Mouse (Mus musculus) ES-E14 (cell line): ENCODE measurements around the gene Abca2. TPM values are rescaled to one million over a fixed set of nuclear protein-coding genes. Genes with fewer than 3 reads are reported as not detected.

ENCODE experiments used
- DNase-seq: peaks from one replicate; pipeline ENCODE4 v3.0.0-alpha.2; 2013; ENCODE audit warnings: low read depth, low spot score
- H3K27ac ChIP-seq: 2 replicates; pipeline ENCODE4 v1.5.1; 2012; ENCODE audit warnings: low read depth, mild to moderate bottlenecking, low read length, moderate library complexity, mixed read lengths; ENCODE audit not compliant: poor library complexity, insufficient read depth, severe bottlenecking
- H3K36me3 ChIP-seq: 2 replicates; pipeline ENCODE4 v1.6.1; 2012; ENCODE audit warnings: mild to moderate bottlenecking, low read length, moderate library complexity, mixed read lengths; ENCODE audit not compliant: control insufficient read depth, poor library complexity, insufficient read depth, severe bottlenecking
- H3K4me1 ChIP-seq, 2 experiments: fragments of 150-350 bp in 1 of 2; sonication (generic) in 1 of 2; 2 replicates each; pipeline ENCODE4 v1.6.1; 2012; ENCODE audit warnings: low read length in 2 of 2, mild to moderate bottlenecking in 1 of 2, mixed read lengths in 1 of 2; ENCODE audit not compliant: control insufficient read depth in 2 of 2, insufficient read depth in 2 of 2, poor library complexity in 1 of 2
- H3K4me3 ChIP-seq, 2 experiments: fragments of 150-350 bp in 1 of 2; sonication (generic) in 1 of 2; 2 replicates each; pipeline ENCODE4 v1.5.1; 2012; ENCODE audit warnings: low read length in 2 of 2, low read depth in 1 of 2, mild to moderate bottlenecking in 1 of 2, mixed read lengths in 1 of 2; ENCODE audit not compliant: insufficient read depth in 1 of 2, poor library complexity in 1 of 2, severe bottlenecking in 1 of 2
- H3K9ac ChIP-seq: 2 replicates; pipeline ENCODE4 v1.6.1; 2012; ENCODE audit warnings: low read depth, mild to moderate bottlenecking, low read length, mixed read lengths; ENCODE audit not compliant: poor library complexity, insufficient read depth, severe bottlenecking
- H3K9me3 ChIP-seq: fragments of 150-350 bp; sonication (generic); 2 replicates; pipeline ENCODE4 v1.6.1; 2012; ENCODE audit warnings: low read depth, mild to moderate bottlenecking, low read length; ENCODE audit not compliant: control insufficient read depth, insufficient read depth
- CHD2 ChIP-seq: IDR thresholded peaks from 2 replicates; pipeline ENCODE4 v1.6.1; 2014; ENCODE audit warnings: mild to moderate bottlenecking, low read depth, low read length, inconsistent platforms
- HCFC1 ChIP-seq: IDR thresholded peaks from 2 replicates; pipeline ENCODE4 v1.6.1; 2012; ENCODE audit warnings: low read length, inconsistent platforms, borderline replicate concordance; ENCODE audit not compliant: insufficient read depth
- MAFK ChIP-seq: IDR thresholded peaks from 2 replicates; pipeline ENCODE4 v1.6.1; 2014; ENCODE audit warnings: mild to moderate bottlenecking, low read depth, low read length, inconsistent platforms; ENCODE audit not compliant: insufficient read depth
- ZC3H11A ChIP-seq: IDR thresholded peaks from 2 replicates; pipeline ENCODE4 v1.6.1; 2012; ENCODE audit warnings: low read depth, mild to moderate bottlenecking, inconsistent platforms, low read length, borderline replicate concordance
- ZNF384 ChIP-seq: IDR thresholded peaks from 2 replicates; pipeline ENCODE4 v1.6.1; 2012; ENCODE audit warnings: low read depth, low read length, inconsistent platforms
- in situ Hi-C, 2 experiments: fragments of 600-800 bp; cut with MboI; formaldehyde crosslinking; loops; one replicate each; pipeline ENCODE4 v1.15.1; 2025; ENCODE audit warnings: low sequenced_read_pairs in 2 of 2, inconsistent platforms in 1 of 2; ENCODE audit not compliant: unreplicated experiment in 2 of 2
- total RNA-seq: library from RNA; depleted of rRNA; stranded (reverse); fragments of 300-350 nt; gene quantifications from 2 replicates; pipeline ENCODE4 v1.2.3, GENCODE M21; 2012; rRNA removed

The Abca2 gene
- total RNA-seq, 1 experiment = 12.6 TPM

GRCm38 (mm10) chr2:25493476-25493961 is 65.0 kb downstream of the Abca2 start, which contains the start of gene Lcn12:
TSS of gene Lcn12 (minus strand) at chr2:25493911.
- Histone ChIP-seq H3K9ac (no peak within 1 kb of the TSS), H3K9me3 (no peaks in the 10 kb centered on the region), H3K27ac (no peak within 1 kb of the TSS), H3K4me3 (no peak within 1 kb of the TSS), H3K4me1 (peaks cover 0 to 7% of the 10 kb centered on the region in 2 experiments; a peak in 1 of 4 replicates), H3K36me3 (no peaks in the 10 kb centered on the region)
- TF ChIP-seq HCFC1 (no peak), ZNF384 (no peak), CHD2 (no peak), ZC3H11A (no peak), MAFK (no peak)
- DNase-seq = no peak
- in situ Hi-C loops = no loop called here

GRCm38 (mm10) chr2:25496462-25496861 is 68.0 kb downstream of the Abca2 start:
- TF ChIP-seq ZC3H11A (no peak), MAFK (no peak), HCFC1 (no peak), ZNF384 (no peak), CHD2 (no peak)
- no peak for DNase-seq
- in situ Hi-C loops = no loop called here
- Histone ChIP-seq H3K27ac (no peak overlapping the region), H3K9me3 (no peaks in the 10 kb centered on the region), H3K36me3 (no peaks in the 10 kb centered on the region), H3K4me3 (no peak overlapping the region), H3K9ac (no peak overlapping the region), H3K4me1 (peaks cover 0 to 10% of the 10 kb centered on the region in 2 experiments; a peak in 1 of 4 replicates)

Other genes starting within 250 kb of the Abca2 start
- gene Nrarp, start 247.9 kb upstream of the Abca2 start, total RNA-seq = 1.9 and 2.1 TPM in 2 replicates
- 11.1 and 17.0 TPM in 2 replicates for gene Tor4a, start 231.8 kb upstream of the Abca2 start, total RNA-seq
- 50.9 and 60.9 TPM in 2 replicates for gene Nelfb, start 217.2 kb upstream of the Abca2 start, total RNA-seq
- gene Stpg3, start 214.1 kb upstream of the Abca2 start, total RNA-seq = 0.45 and 1.1 TPM in 2 replicates
- 0.49 and 0.74 TPM in 2 replicates for gene Fam166a, start 210.0 kb upstream of the Abca2 start, total RNA-seq
- gene Tubb4b, start 204.0 kb upstream of the Abca2 start, total RNA-seq = 745 and 819 TPM in 2 replicates
- gene Slc34a3, start 194.3 kb upstream of the Abca2 start, total RNA-seq = 0.67 and 1.8 TPM in 2 replicates
- gene Rnf224, start 191.9 kb upstream of the Abca2 start, total RNA-seq = 0.18 and 0.21 TPM in 2 replicates
- 4.8 and 6.1 TPM in 2 replicates for gene Rnf208, start 186.4 kb upstream of the Abca2 start, total RNA-seq
- gene Cysrt1, start 186.3 kb upstream of the Abca2 start, total RNA-seq = 0.58 and 0.63 TPM in 2 replicates
- gene AL732309.1, start 181.8 kb upstream of the Abca2 start, total RNA-seq = 14.5 and 32.9 TPM in 2 replicates
- 20.2 and 27.8 TPM in 2 replicates for gene Tmem203, start 173.3 kb upstream of the Abca2 start, total RNA-seq
- 21.6 and 31.4 TPM in 2 replicates for gene Tprn, start 166.1 kb upstream of the Abca2 start, total RNA-seq
- 52.4 and 70.6 TPM in 2 replicates for gene Ssna1, start 156.3 kb upstream of the Abca2 start, total RNA-seq
- gene Anapc2, start 156.2 kb upstream of the Abca2 start, total RNA-seq = 25.2 and 30.8 TPM in 2 replicates
- gene Tmem210, start 140.6 kb upstream of the Abca2 start, total RNA-seq = not detected in 2 replicates
- 0.21 TPM in 1 of 2 replicates, not detected in the other for gene Lrrc26, start 138.8 kb upstream of the Abca2 start, total RNA-seq
- 2.5 and 8.3 TPM in 2 replicates for gene Grin1, start 109.5 kb upstream of the Abca2 start, total RNA-seq
- 73.0 and 100 TPM in 2 replicates for gene Man1b1, start 96.4 kb upstream of the Abca2 start, total RNA-seq
- gene Dpp7, start 72.3 kb upstream of the Abca2 start, total RNA-seq = 60.2 and 141 TPM in 2 replicates
- gene Uap1l1, start 63.0 kb upstream of the Abca2 start, total RNA-seq = 18.7 and 22.0 TPM in 2 replicates
- 34.4 and 53.8 TPM in 2 replicates for gene Sapcd2, start 56.4 kb upstream of the Abca2 start, total RNA-seq
- gene Entpd2, start 32.8 kb upstream of the Abca2 start, total RNA-seq = 0.76 and 2.4 TPM in 2 replicates
- 28.3 and 43.8 TPM in 2 replicates for gene Npdc1, start 29.4 kb upstream of the Abca2 start, total RNA-seq
- gene Fut7, start 5.4 kb upstream of the Abca2 start, total RNA-seq = 0.37 TPM in 1 of 2 replicates, not detected in the other
- 0.32 and 1.5 TPM in 2 replicates for gene Clic3, start 28.1 kb downstream of the Abca2 start, total RNA-seq
- gene Paxx, start 32.4 kb downstream of the Abca2 start, total RNA-seq = 4.8 and 7.2 TPM in 2 replicates
- gene Ptgds, start 41.3 kb downstream of the Abca2 start, total RNA-seq = 0.98 and 1.3 TPM in 2 replicates
- not detected in 2 replicates for gene Lcn12, start 65.2 kb downstream of the Abca2 start, total RNA-seq
- 24.5 and 33.3 TPM in 2 replicates for gene Fbxw5, start 72.0 kb downstream of the Abca2 start, total RNA-seq
- gene C8g, start 73.0 kb downstream of the Abca2 start, total RNA-seq = 2.1 and 4.7 TPM in 2 replicates
- gene Traf2, start 118.2 kb downstream of the Abca2 start, total RNA-seq = 7.9 and 9.1 TPM in 2 replicates
- 142 and 179 TPM in 2 replicates for gene Edf1, start 129.1 kb downstream of the Abca2 start, total RNA-seq
- gene Mamdc4, start 146.1 kb downstream of the Abca2 start, total RNA-seq = 4.1 and 9.7 TPM in 2 replicates
- 29.9 and 39.4 TPM in 2 replicates for gene Phpt1, start 146.5 kb downstream of the Abca2 start, total RNA-seq
- gene Ajm1, start 153.1 kb downstream of the Abca2 start, total RNA-seq = 0.36 and 1.2 TPM in 2 replicates
- 45.8 and 62.1 TPM in 2 replicates for gene Rabl6, start 179.8 kb downstream of the Abca2 start, total RNA-seq
- gene Ccdc183, start 189.0 kb downstream of the Abca2 start, total RNA-seq = 0.04 TPM in 1 of 2 replicates, not detected in the other
- gene Tmem141, start 193.3 kb downstream of the Abca2 start, total RNA-seq = 6.7 and 10.9 TPM in 2 replicates
- gene Fcna, start 199.3 kb downstream of the Abca2 start, total RNA-seq = not detected in 2 replicates
- gene Lcn8, start 224.4 kb downstream of the Abca2 start, total RNA-seq = not detected in 2 replicates
- not detected in 2 replicates for gene Lcn5, start 229.2 kb downstream of the Abca2 start, total RNA-seq
- not detected in 2 replicates for gene Lcn6, start 248.1 kb downstream of the Abca2 start, total RNA-seq